Mouse (Mus musculus) stomach, postnatal 0 days (tissue): Measurements from ENCODE around the gene Glipr1.

Experiments used
- CTCF ChIP-seq: IDR thresholded peaks from 2 replicates; pipeline ENCODE4 v1.5.1; 2016; ENCODE audit warnings: antibody characterized with exemption, low read depth, mild to moderate bottlenecking, moderate library complexity
- EP300 ChIP-seq: optimal IDR thresholded peaks from 2 replicates; pipeline ENCODE3; 2016; ENCODE audit warnings: antibody characterized with exemption

- TF ChIP-seq CTCF (no peak), EP300 (no peak)
These were observed 46.6 kb downstream of the Glipr1 start for GRCm38 (mm10) chr10:111955836-111956235.
